Mouse (Mus musculus) testis, adult 2 months (tissue): ENCODE data around the gene E130308A19Rik.

Experiments used
- CTCF ChIP-seq: fragments of 200-500 bp; IDR thresholded peaks from 2 replicates; pipeline ENCODE4 v1.5.1; 2012; ENCODE audit warnings: low read depth, mild to moderate bottlenecking, inconsistent platforms, low read length, moderate library complexity; ENCODE audit not compliant: control insufficient read depth, insufficient read depth, insufficient replicate concordance
- POLR2A ChIP-seq: fragments of 200-500 bp; IDR thresholded peaks from 2 replicates; pipeline ENCODE4 v1.6.1; 2012; ENCODE audit warnings: low read depth, mild to moderate bottlenecking, inconsistent platforms, low read length, moderate library complexity; ENCODE audit not compliant: control insufficient read depth

DNA sequence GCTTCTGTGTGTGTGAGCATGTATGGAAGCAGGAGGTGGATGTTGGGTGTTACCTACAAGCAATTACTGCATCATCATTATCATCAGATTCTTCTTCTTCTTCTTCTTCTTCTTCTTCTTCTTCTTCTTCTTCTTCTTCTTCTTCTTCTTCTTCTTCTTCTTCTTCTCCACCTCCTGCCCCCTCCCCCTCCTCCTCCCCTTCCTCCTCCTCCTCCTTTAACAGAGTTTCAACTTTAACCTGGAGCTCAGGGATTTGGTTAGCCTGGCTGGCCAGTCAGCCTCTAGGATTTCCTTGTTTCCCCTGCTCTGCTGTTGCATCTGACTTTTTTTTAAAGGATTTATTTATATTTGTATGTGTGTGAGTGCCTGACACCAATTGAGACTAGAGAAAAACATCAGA, 175.5 kb downstream of the E130308A19Rik start, which contains the start of gene Inip:
- TF ChIP-seq CTCF (no peak), POLR2A (no peak)
